Mouse (Mus musculus) forebrain, embryonic 13.5 days (tissue): Measurements from ENCODE around the gene Flot2. TPM values are rescaled to one million over a fixed set of nuclear protein-coding genes. Genes with fewer than 3 reads are reported as not detected.

ENCODE experiments used
- ATAC-seq: fragments of 200-750 bp; cut with Nextera tagmentation; 2 replicates; pipeline ENCODE4 v1.8.0; 2017
- H3K27ac ChIP-seq: fragments of 300-500 bp; sonication (generic); 2 replicates; pipeline ENCODE4 v1.5.1; 2015; ENCODE audit warnings: inconsistent platforms, mild to moderate bottlenecking, moderate library complexity
- H3K27me3 ChIP-seq: fragments of 300-500 bp; sonication (generic); 2 replicates; pipeline ENCODE4 v1.6.1; 2015; ENCODE audit warnings: mild to moderate bottlenecking, inconsistent platforms
- H3K36me3 ChIP-seq: fragments of 300-500 bp; sonication (generic); 2 replicates; pipeline ENCODE4 v1.6.1; 2015; ENCODE audit warnings: mild to moderate bottlenecking, inconsistent platforms; ENCODE audit not compliant: poor library complexity, severe bottlenecking
- H3K4me1 ChIP-seq: fragments of 300-500 bp; sonication (generic); 2 replicates; pipeline ENCODE4 v1.6.1; 2015; ENCODE audit warnings: inconsistent platforms
- H3K4me2 ChIP-seq: fragments of 300-500 bp; sonication (generic); 2 replicates; pipeline ENCODE4 v1.6.1; 2015; ENCODE audit warnings: inconsistent platforms, mild to moderate bottlenecking, moderate library complexity
- H3K4me3 ChIP-seq: fragments of 300-500 bp; sonication (generic); 2 replicates; pipeline ENCODE4 v1.5.1; 2015; ENCODE audit warnings: mild to moderate bottlenecking, inconsistent platforms
- H3K9ac ChIP-seq: fragments of 300-500 bp; sonication (generic); 2 replicates; pipeline ENCODE4 v1.6.1; 2015; ENCODE audit warnings: mild to moderate bottlenecking, inconsistent platforms
- H3K9me3 ChIP-seq: fragments of 300-500 bp; sonication (generic); replicated peaks from 2 replicates; pipeline ENCODE4 v1.6.1; 2016; ENCODE audit warnings: inconsistent platforms
- WGBS: fragments of 180-500 bp; shearing (Covaris S2); methylation state at CpG from one replicate; pipeline ENCODE4 v1.1.7; 2015; 5-methylcytosine and 5-hydroxymethylcytosine counted together
- polyA plus RNA-seq: library from polyadenylated mRNA; unstranded; fragments of >200 nt; fragmentation: Nextera tagmentation; extraction: Ambion mirVana; gene quantifications from 2 replicates; pipeline ENCODE4 v1.2.1, GENCODE M21; 2015

Gene Flot2
- polyA plus RNA-seq, 1 experiment from 2014 or later: 69.6 TPM

- WGBS: 81% methylated on average over 5 of the region's 5 CpGs
- Histone ChIP-seq H3K27ac (no peak overlapping the region), H3K4me1 (no peaks in the 10 kb centered on the region), H3K4me3 (no peak overlapping the region), H3K27me3 (no peaks in the 10 kb centered on the region), H3K4me2 (no peak overlapping the region), H3K9ac (no peak overlapping the region), H3K9me3 (no peaks in the 10 kb centered on the region), H3K36me3 (peaks cover 15% of the 10 kb centered on the region)
- ATAC-seq: no peak
These were observed 29.8 kb downstream of the Flot2 start for GRCm38 (mm10) chr11:78067566-78067965.

GRCm38 (mm10) chr11:78069130-78069529 lies 31.4 kb downstream of the Flot2 start:
- no peaks in the 10 kb centered on the region for H3K27me3 ChIP-seq
- no peak for ATAC-seq
- no peak overlapping the region for H3K27ac ChIP-seq
- H3K4me1 ChIP-seq: no peaks in the 10 kb centered on the region
- 85% methylated on average over 5 of the region's 5 CpGs for WGBS
- no peaks in the 10 kb centered on the region for H3K9me3 ChIP-seq
- H3K4me2 ChIP-seq: no peak overlapping the region
- H3K36me3 ChIP-seq: peaks cover 31% of the 10 kb centered on the region
- no peak overlapping the region for H3K9ac ChIP-seq
- no peak overlapping the region for H3K4me3 ChIP-seq

GRCm38 (mm10) chr11:78069646-78070045 lies 31.9 kb downstream of the Flot2 start:
- no peaks in the 10 kb centered on the region for H3K27me3 ChIP-seq
- no peaks in the 10 kb centered on the region for H3K4me1 ChIP-seq
- no peak for ATAC-seq
- H3K4me2 ChIP-seq: no peak overlapping the region
- H3K4me3 ChIP-seq: no peak overlapping the region
- no peaks in the 10 kb centered on the region for H3K9me3 ChIP-seq
- no peak overlapping the region for H3K9ac ChIP-seq
- WGBS: 88% methylated on average over 6 of the region's 6 CpGs
- peaks cover 36% of the 10 kb centered on the region for H3K36me3 ChIP-seq
- H3K27ac ChIP-seq: no peak overlapping the region

- Histone ChIP-seq H3K9ac (no peak overlapping the region), H3K27ac (no peak overlapping the region), H3K4me1 (no peaks in the 10 kb centered on the region), H3K4me2 (no peak overlapping the region), H3K9me3 (no peaks in the 10 kb centered on the region), H3K4me3 (no peak overlapping the region), H3K27me3 (no peaks in the 10 kb centered on the region), H3K36me3 (peaks cover 59% of the 10 kb centered on the region)
- WGBS: 83% methylated on average over 5 of the region's 5 CpGs
- ATAC-seq: no peak
These were observed 34.2 kb downstream of the Flot2 start for GRCm38 (mm10) chr11:78071938-78072337.

GRCm38 (mm10) chr11:78072425-78073130 lies 34.8 kb downstream of the Flot2 start:
- H3K36me3 ChIP-seq: peaks cover 63% of the 10 kb centered on the region

GRCm38 (mm10) chr11:78073577-78074276 lies 36.0 kb downstream of the Flot2 start:
- H3K27ac ChIP-seq: no peak overlapping the region
- H3K9ac ChIP-seq: no peak overlapping the region
- WGBS: 89% methylated on average over 9 of the region's 9 CpGs
- no peaks in the 10 kb centered on the region for H3K4me1 ChIP-seq
- no peaks in the 10 kb centered on the region for H3K9me3 ChIP-seq
- H3K36me3 ChIP-seq: peaks cover 64% of the 10 kb centered on the region
- no peak overlapping the region for H3K4me2 ChIP-seq
- no peak for ATAC-seq
- H3K27me3 ChIP-seq: no peaks in the 10 kb centered on the region
- no peak overlapping the region for H3K4me3 ChIP-seq

More at GRCm38 (mm10) chr11:78072425-78073130, 34.8 kb downstream of the Flot2 start:
- Histone ChIP-seq H3K4me2 (no peak overlapping the region), H3K4me1 (no peaks in the 10 kb centered on the region), H3K27me3 (no peaks in the 10 kb centered on the region), H3K9me3 (no peaks in the 10 kb centered on the region), H3K27ac (no peak overlapping the region), H3K9ac (no peak overlapping the region), H3K4me3 (no peak overlapping the region)
- no peak for ATAC-seq
- WGBS: 28% methylated on average over 6 of the region's 6 CpGs

GRCm38 (mm10) chr11:78074277-78074652 lies 36.5 kb downstream of the Flot2 start:
- H3K4me2 ChIP-seq: no peak overlapping the region
- no peaks in the 10 kb centered on the region for H3K27me3 ChIP-seq
- H3K27ac ChIP-seq: no peak overlapping the region
- no peaks in the 10 kb centered on the region for H3K9me3 ChIP-seq
- peaks cover 5% of the 10 kb centered on the region for H3K4me1 ChIP-seq
- no peak overlapping the region for H3K9ac ChIP-seq
- peaks cover 64% of the 10 kb centered on the region for H3K36me3 ChIP-seq
- H3K4me3 ChIP-seq: no peak overlapping the region
- 93% methylated on average over 2 of the region's 2 CpGs for WGBS
- no peak for ATAC-seq

GRCm38 (mm10) chr11:78074666-78075065 lies 36.9 kb downstream of the Flot2 start:
- Histone ChIP-seq H3K27me3 (no peaks in the 10 kb centered on the region), H3K36me3 (peaks cover 64% of the 10 kb centered on the region), H3K9me3 (no peaks in the 10 kb centered on the region), H3K4me3 (no peak overlapping the region), H3K4me2 (no peak overlapping the region), H3K9ac (no peak overlapping the region), H3K4me1 (peaks cover 9% of the 10 kb centered on the region), H3K27ac (no peak overlapping the region)
- ATAC-seq: no peak
- WGBS: 88% methylated on average over 4 of the region's 4 CpGs

GRCm38 (mm10) chr11:78079961-78080921 lies 42.5 kb downstream of the Flot2 start, which contains the start of gene Eral1:
Gene Eral1, minus strand, starts transcription at chr11:78080383.
- peak; percentile 96 for ATAC-seq
- Histone ChIP-seq H3K9me3 (no peaks in the 10 kb centered on the region), H3K4me1 (peaks cover 14% of the 10 kb centered on the region), H3K27ac (peak within 1 kb of the TSS; percentile 54; the same call in 1 of the 2 replicates), H3K9ac (peak within 1 kb of the TSS; percentile 79), H3K36me3 (peaks cover 23% of the 10 kb centered on the region), H3K27me3 (0 out of 2 replicates have a peak, but pooled peaks cover 17% of the 10 kb centered on the region), H3K4me3 (peak within 1 kb of the TSS; percentile 75), H3K4me2 (peak within 1 kb of the TSS; percentile 65)
- 1% methylated on average over 42 of the region's 42 CpGs for WGBS

GRCm38 (mm10) chr11:78083595-78083994 lies 45.9 kb downstream of the Flot2 start:
- Histone ChIP-seq H3K27ac (no peak overlapping the region), H3K27me3 (0 out of 2 replicates have a peak, but pooled peaks cover 17% of the 10 kb centered on the region), H3K9me3 (no peaks in the 10 kb centered on the region), H3K4me1 (peaks cover 14% of the 10 kb centered on the region), H3K4me2 (no peak overlapping the region), H3K9ac (no peak overlapping the region), H3K4me3 (no peak overlapping the region), H3K36me3 (no peaks in the 10 kb centered on the region)
- 67% methylated on average over 1 of the region's 1 CpGs for whole genome bisulfite sequencing
- ATAC-seq: no peak

- Histone ChIP-seq H3K27me3 (0 out of 2 replicates have a peak, but pooled peaks cover 15% of the 10 kb centered on the region), H3K9me3 (no peaks in the 10 kb centered on the region), H3K4me1 (no peaks in the 10 kb centered on the region), H3K4me3 (no peak overlapping the region), H3K36me3 (no peaks in the 10 kb centered on the region), H3K4me2 (no peak overlapping the region), H3K9ac (no peak overlapping the region), H3K27ac (no peak overlapping the region)
- ATAC-seq: no peak
- WGBS: 79% methylated on average over 4 of the region's 4 CpGs
These were observed 49.3 kb downstream of the Flot2 start for GRCm38 (mm10) chr11:78086925-78087479.
